Comparison of ENCODE assay signal across 13 mouse cellular contexts in the genomic region with DNA sequence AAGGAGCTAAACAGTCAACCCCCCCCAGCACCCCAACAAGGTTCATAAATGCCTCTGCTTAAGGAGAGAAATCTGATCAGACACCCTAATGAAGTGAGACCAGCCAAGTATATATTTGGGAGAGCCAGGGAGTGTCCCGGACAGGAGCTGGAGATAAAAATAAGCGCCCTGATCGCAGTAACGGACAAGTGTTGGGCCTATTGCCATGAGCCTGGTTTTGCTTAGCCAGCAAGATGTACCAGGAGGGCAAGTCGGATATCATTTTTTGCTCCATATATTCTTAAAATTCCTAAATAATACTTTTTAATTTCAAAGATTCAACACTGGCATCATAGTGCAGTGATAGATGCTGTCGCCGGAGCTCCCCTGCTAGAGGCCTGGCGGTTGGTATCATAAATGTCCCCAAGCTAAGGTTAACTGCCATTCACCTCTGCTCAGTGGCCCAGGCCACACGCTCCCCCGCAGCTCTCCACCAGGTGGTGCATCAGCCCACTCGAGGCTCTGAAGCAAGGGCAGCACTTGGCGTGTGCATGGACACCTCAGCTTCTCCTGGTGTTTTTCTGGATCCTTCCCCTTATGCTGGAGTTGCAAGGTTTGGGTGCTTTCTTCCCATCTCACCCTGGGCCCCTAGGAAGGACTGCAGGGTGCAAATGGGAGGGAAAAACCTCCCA. TPM values are rescaled to one million over a fixed set of nuclear protein-coding genes. Genes with fewer than 3 reads are reported as not detected.
A peak's percentile ranks its signal among the peaks of the same experiment; 100 is the strongest.
DNase-seq lines count a peak whose midpoint lies in the region; TF ChIP-seq lines count a peak whose summit lies in the region.
"Had no signal": no experiment of that assay in that cellular context is flagged by ENCODE, and none has a peak within 500 bp of the region (broad histone marks: within the 10 kb centered on the region; RNA-seq: fewer than 3 reads in every experiment).

No protein-coding gene starts in this region.

- H3K27me3 ChIP-seq in thymus, adult 2 months (ENCODE audit: control insufficient read depth, insufficient read depth, low read length) = peaks cover 7% of the 10 kb centered on the region; the same call in 1 of the 2 replicates
- no peaks in the 10 kb centered on the region for H3K27me3 ChIP-seq in limb, embryonic 10.5 days (ENCODE audit: low read depth, poor library complexity, severe bottlenecking)

- no peaks in the 10 kb centered on the region for H3K36me3 ChIP-seq in thymus, adult 2 months (ENCODE audit: control insufficient read depth, insufficient read depth, low read length)
- H3K36me3 ChIP-seq in limb, embryonic 10.5 days = peaks cover 15% of the 10 kb centered on the region; the same call in 1 of the 2 replicates
- H3K36me3 ChIP-seq: embryonic facial prominence, embryonic 12.5 days; lung, embryonic 15.5 days had no signal

- no peak for TF ChIP-seq POLR2A in thymus, adult 2 months (IDR thresholded peaks at IDR 0.05; ENCODE audit: control insufficient read depth, extremely low read depth, insufficient read depth, low read length, poor library complexity)

- 65% methylated on average over 12 of the region's 12 CpGs for WGBS in thymus, adult 2 months
- 52% methylated on average over 12 of the region's 12 CpGs for WGBS in limb, embryonic 10.5 days

- no peak overlapping the region for H3K4me3 ChIP-seq in thymus, adult 2 months (ENCODE audit: control insufficient read depth, insufficient read depth, low read length)
- H3K4me3 ChIP-seq in limb, embryonic 10.5 days = no peak overlapping the region
- H3K4me3 ChIP-seq: embryonic facial prominence, embryonic 12.5 days; lung, embryonic 15.5 days had no signal

- H3K9me3 ChIP-seq in limb, embryonic 10.5 days (replicated peaks) = no peaks in the 10 kb centered on the region
- H3K9me3 ChIP-seq: embryonic facial prominence, embryonic 12.5 days; lung, embryonic 15.5 days had no signal

- no peak overlapping the region for H3K27ac ChIP-seq in thymus, adult 2 months (ENCODE audit: control insufficient read depth, insufficient read depth, low read length)
- no peak overlapping the region for H3K27ac ChIP-seq in limb, embryonic 10.5 days

- peak; percentile 46; the same call in 1 of the 2 replicates for TF ChIP-seq CTCF in thymus, adult 2 months (IDR thresholded peaks at IDR 0.05; ENCODE audit: borderline replicate concordance, control insufficient read depth, extremely low read depth, insufficient read depth, low read length, poor library complexity)

- H3K4me1 ChIP-seq in thymus, adult 2 months (replicated peaks; ENCODE audit: control insufficient read depth, insufficient read depth, low read length) = no peaks in the 10 kb centered on the region
- H3K4me1 ChIP-seq in limb, embryonic 10.5 days = peaks cover 61% of the 10 kb centered on the region

- DNase-seq in gastrocnemius, adult 18-20 months (ENCODE audit: low spot score) = peak; percentile 73
- DNase-seq in gastrocnemius, postnatal 4 days (ENCODE audit: low spot score in 2 of 2) = no peak
- peak; percentile 14 for DNase-seq in thymus, adult 2 months
- DNase-seq in thymus, adult 18-20 months = no peak
- DNase-seq in limb, embryonic 10.5 days (ENCODE audit: low spot score) = peak; percentile 58
- peak; percentile 56 for DNase-seq in yolk sac, embryonic 10.5 days (ENCODE audit: low spot score)
- DNase-seq in frontal cortex, postnatal 14 days (ENCODE audit: low spot score in 2 of 2) = no peak
- DNase-seq in right cerebral cortex, postnatal 36 days (ENCODE audit: low spot score in 2 of 2) = no peak

RNA-seq across cellular contexts. Expression of a gene that starts 5.6 kb away (rescaled TPM):
- under 1 TPM; 0.30 to 0.43 TPM for total RNA-seq in gastrocnemius, adult 18-20 months (2021)
- 1 to 10 TPM; 2.7 to 3.5 TPM for total RNA-seq in gastrocnemius, postnatal 4 days (2021)
- 0.03 TPM in 2 replicates for polyA plus RNA-seq in thymus, adult 2 months (2012; rRNA removed)
- polyA plus RNA-seq in limb, embryonic 10.5 days (2016; fragmentation: Nextera tagmentation; extraction: Ambion mirVana) = 16.7 and 46.5 TPM in 2 replicates
- total RNA-seq: heart, postnatal 14 days had no signal
- polyA plus RNA-seq: Patski; small intestine, adult 2 months had no signal

RNA-seq across cellular contexts. Expression of a gene that starts 12.3 kb away (rescaled TPM):
- 1 to 10 TPM; 8.6 to 9.7 TPM for total RNA-seq in gastrocnemius, adult 18-20 months (2021)
- total RNA-seq in gastrocnemius, postnatal 4 days (2021) = 10 to 100 TPM; 27.1 to 28.8 TPM
- polyA plus RNA-seq in thymus, adult 2 months (2012; rRNA removed) = 32.1 and 33.2 TPM in 2 replicates
- polyA plus RNA-seq in limb, embryonic 10.5 days (2016; fragmentation: Nextera tagmentation; extraction: Ambion mirVana) = 41.8 and 41.9 TPM in 2 replicates

RNA-seq across cellular contexts. Expression of a gene that starts 40.6 kb away (rescaled TPM):
- total RNA-seq in gastrocnemius, adult 18-20 months (2021) = not detected
- under 1 TPM in 1 of 2 experiments, not detected in 1; 0.23 TPM for total RNA-seq in gastrocnemius, postnatal 4 days (2021)
- 4.9 and 5.3 TPM in 2 replicates for polyA plus RNA-seq in thymus, adult 2 months (2012; rRNA removed)
- polyA plus RNA-seq in limb, embryonic 10.5 days (2016; fragmentation: Nextera tagmentation; extraction: Ambion mirVana) = not detected in 2 replicates
- total RNA-seq: heart, postnatal 14 days had no signal
- polyA plus RNA-seq: embryonic facial prominence, embryonic 12.5 days; lung, embryonic 15.5 days; Patski had no signal

RNA-seq across cellular contexts. Expression of a gene that starts 44.5 kb away (rescaled TPM):
- total RNA-seq in gastrocnemius, adult 18-20 months (2021) = 10 to 100 TPM; 36.3 to 50.4 TPM
- total RNA-seq in gastrocnemius, postnatal 4 days (2021) = 100 to 1,000 TPM; 473 to 485 TPM
- polyA plus RNA-seq in thymus, adult 2 months (2012; rRNA removed) = 96.2 and 110 TPM in 2 replicates
- polyA plus RNA-seq in limb, embryonic 10.5 days (2016; fragmentation: Nextera tagmentation; extraction: Ambion mirVana) = 2,670 and 2,950 TPM in 2 replicates

RNA-seq across cellular contexts. Expression of a gene that starts 47.6 kb away (rescaled TPM):
- under 1 TPM in 1 of 2 experiments, not detected in 1; 0.07 TPM for total RNA-seq in gastrocnemius, adult 18-20 months (2021)
- total RNA-seq in gastrocnemius, postnatal 4 days (2021) = under 1 TPM in 1 of 2 experiments, not detected in 1; 0.54 TPM
- polyA plus RNA-seq in thymus, adult 2 months (2012; rRNA removed) = 4.4 and 5.7 TPM in 2 replicates
- polyA plus RNA-seq in limb, embryonic 10.5 days (2016; fragmentation: Nextera tagmentation; extraction: Ambion mirVana) = 3.5 and 4.4 TPM in 2 replicates

Comparison
In these comparisons a context has a peak if more than half of its experiments do, and no peak if none do; other contexts are left out.
1. DNase-seq: peak in gastrocnemius, adult 18-20 months (single experiment), thymus, adult 2 months (single experiment), limb, embryonic 10.5 days (single experiment) and yolk sac, embryonic 10.5 days (single experiment); none in gastrocnemius, postnatal 4 days (0 of 2), thymus, adult 18-20 months (0 of 2), frontal cortex, postnatal 14 days (0 of 2) and right cerebral cortex, postnatal 36 days (0 of 2).